Mouse (Mus musculus): ENCODE results near the gene Naa50.

The Naa50 gene

DNA sequence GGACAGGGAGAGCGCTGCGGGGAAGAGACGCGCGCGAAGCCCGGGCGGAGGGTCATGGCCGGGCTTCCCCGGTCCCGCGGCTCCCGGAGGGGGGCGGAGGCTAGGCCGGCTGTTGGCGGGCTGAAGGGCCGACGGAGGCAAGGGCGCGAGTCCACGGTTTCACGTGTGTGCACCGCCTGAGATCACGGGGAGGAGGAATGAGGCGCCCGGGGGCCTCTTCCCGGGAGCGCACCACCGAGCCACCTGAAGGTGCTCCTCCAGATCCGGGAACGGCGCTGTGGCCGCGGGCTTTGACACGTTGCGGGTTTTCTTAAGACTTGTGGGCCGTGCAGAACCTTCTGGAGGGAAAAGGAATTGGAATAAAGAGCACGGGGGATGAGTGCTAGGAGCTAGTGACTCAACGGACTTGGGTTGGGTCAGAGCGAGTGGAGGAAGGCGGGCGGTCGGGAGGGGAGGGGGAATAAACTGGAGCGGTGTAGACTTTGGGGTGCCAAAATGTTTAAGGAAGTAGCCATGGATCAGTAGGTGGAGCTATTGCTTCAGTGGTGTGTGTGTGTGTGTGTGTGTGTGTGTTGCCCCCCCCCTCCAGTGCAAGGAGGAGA, 657 bp downstream of the Naa50 start:
- peak; percentile 74 for DNase-seq (ENCODE audit: low read depth)

- peak; percentile 53 for DNase-seq (ENCODE audit: low read depth)
These were observed 1.9 kb downstream of the Naa50 start for GRCm38 (mm10) chr16:44141483-44141882.

DNA sequence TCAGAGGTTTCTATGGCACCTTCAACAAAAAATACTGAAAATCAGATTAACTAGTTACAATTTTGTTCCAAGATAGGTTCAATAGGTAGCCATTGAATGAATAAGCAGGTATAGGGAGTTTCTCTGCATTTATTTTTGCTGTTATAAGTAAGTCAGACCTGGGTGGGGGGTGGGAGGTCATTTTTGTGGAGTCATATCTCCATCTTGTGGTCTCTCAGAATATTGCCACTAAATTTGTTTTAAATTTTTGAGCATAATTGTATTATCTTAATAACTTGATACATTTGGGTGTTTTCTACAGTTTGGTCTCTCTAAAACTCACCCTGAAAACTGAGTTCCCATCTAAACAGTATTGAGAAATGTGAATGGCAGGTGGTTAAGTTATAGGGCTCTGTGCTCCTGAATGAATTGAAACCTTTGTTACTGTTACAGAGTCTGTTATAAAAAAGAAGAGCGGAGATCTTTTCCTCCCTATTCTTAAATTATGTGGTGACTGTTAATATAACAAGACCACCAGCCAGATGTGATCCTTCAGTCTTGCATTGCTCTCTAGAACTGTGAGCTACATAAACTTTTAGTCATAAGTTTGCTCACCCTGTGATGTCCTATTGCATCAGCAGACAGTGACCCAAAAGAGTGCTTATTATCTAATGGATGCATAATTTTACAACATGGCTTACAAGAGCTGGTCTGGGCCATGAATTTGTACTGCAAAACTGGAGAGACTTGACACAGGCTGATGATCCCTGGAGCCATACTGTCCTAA, 9.6 kb downstream of the Naa50 start:
- DNase-seq (ENCODE audit: low read depth), result no peak

DNA sequence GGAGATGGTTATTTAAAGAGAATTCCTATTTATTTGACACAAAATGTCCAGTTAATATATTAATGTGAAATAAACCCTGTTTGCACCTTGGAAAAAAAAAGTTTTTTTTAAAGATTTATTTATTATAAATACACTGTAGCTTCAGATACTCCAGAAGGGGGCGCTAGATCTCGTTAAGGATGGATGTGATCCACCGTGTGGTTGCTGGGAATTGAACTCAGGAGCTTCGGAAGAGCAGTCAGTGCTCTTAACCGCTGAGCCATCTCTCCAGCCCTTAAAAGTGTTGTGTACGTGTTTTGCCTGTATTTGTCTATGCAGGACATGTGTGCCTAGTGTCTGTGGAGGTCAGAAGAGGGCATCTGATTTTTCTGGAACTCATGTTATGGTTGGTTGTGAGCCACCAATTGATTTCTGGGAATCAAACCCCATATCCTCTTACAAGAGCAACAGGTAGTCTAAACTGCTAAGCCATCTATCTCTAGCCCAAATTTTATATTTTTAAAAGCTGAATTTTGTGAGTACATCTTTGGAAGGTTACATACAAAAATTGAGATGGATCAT, 14.9 kb downstream of the Naa50 start:
- no peak for DNase-seq (ENCODE audit: low read depth)

DNA sequence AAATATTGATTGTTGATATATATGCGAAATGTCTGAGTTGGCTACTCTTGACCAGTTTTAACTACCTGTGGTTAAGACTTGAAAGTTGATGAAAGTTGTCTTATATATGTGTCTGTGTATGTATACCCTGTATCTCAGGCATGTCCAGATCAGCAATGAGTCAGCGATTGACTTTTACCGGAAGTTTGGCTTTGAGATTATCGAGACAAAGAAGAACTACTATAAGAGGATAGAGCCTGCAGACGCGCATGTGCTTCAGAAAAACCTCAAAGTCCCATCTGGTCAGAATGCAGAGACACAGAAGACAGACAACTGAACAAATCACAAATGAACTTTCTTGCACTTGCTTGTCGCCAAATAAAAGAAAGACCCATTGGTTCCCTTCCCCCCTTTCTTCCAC, 19.7 kb downstream of the Naa50 start:
- DNase-seq (ENCODE audit: low read depth), result no peak

DNA sequence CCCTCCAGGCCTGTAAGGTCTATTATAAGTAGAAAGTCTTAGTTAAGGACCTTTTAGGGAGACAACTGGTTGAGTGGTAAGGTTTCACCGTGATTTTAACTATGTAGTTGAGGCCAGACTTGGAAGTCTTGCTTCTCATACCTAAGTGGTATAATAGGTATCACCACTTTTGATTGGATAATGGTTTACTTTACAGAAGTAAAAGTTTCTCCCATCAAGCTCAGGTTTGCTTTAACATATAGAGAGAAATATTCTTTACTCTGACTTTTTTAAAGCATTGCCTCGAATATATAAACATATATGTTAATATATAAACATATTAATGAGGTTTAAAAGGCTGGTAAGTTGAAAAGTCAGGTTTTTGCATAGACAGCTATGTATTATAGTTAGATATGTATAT, 24.2 kb downstream of the Naa50 start:
- no peak for DNase-seq (ENCODE audit: low read depth)

- DNase-seq (ENCODE audit: low read depth), result no peak
These were observed 25.6 kb downstream of the Naa50 start for GRCm38 (mm10) chr16:44165182-44165581.

DNA sequence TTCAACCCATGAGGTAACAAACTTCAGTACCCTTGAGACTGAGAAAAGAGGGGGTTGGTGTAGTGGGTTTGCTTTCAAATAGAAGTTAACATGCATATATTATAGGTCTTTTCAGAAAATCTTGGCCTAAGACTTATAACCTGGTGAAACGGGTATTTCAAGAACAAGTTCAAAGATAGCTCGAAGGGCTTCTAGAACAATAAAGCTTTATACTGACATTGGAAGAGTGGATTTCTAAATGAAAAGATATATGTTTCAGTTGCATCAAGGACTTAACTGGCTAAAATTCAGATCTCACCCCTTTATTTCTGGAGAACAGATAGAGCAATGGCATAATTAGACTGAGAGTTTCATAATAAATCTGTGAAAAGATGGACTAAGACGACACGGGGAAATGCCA, 29.4 kb downstream of the Naa50 start:
- no peak for DNase-seq (ENCODE audit: low read depth)

DNA sequence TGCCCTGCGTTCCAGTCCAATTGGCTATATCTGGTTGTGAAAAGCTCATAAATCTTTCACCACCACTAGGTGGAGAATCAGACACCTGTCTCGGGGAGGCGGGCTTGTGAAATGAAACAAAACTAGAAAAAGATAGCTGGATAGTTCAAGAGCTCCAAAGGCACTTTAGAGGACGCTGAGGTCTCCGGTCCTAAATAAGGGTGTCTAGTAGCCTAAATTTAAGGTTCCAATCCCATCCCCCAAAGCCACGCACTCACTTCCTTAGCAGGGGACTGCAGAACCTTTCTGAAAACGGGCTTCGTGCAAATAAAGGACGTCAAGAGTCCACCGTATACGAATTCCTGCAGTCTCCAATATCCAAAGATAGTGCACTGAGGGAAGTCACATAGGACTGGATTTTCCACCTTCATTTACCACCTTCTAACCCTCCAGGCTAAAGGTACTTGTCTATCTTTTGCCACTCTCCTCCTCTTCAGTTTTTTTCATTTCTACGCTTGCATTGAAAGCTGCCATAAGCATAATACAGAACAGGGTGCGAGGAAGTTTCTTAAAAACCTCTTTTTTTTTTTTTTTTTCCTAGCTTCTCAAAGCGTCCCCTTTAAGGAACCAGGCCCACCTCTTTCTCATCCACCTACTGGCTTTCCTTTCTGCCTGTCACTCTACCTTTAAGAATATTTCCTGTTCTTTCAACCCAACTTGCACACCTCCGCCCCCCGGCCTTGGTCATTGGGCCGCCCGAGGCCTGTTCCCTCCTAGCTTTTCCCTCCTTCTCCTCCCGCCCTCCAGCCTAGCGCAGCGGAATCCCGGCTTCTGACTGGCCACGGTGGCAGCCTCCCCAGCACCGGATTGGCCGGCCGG, 32.9 kb downstream of the Naa50 start:
- DNase-seq (ENCODE audit: low read depth), result peak; percentile 96

- peak; percentile 30 for DNase-seq (ENCODE audit: low read depth)
These were observed 33.7 kb downstream of the Naa50 start, which contains the start of gene Usf3 for GRCm38 (mm10) chr16:44173155-44173941. TSS of gene Usf3 (plus strand) at chr16:44173246.

- DNase-seq (ENCODE audit: low read depth), result no peak
These were observed 34.4 kb downstream of the Naa50 start for GRCm38 (mm10) chr16:44173966-44174530.

GRCm38 (mm10) chr16:44175001-44175400, 35.4 kb downstream of the Naa50 start:
- DNase-seq (ENCODE audit: low read depth), result no peak

DNA sequence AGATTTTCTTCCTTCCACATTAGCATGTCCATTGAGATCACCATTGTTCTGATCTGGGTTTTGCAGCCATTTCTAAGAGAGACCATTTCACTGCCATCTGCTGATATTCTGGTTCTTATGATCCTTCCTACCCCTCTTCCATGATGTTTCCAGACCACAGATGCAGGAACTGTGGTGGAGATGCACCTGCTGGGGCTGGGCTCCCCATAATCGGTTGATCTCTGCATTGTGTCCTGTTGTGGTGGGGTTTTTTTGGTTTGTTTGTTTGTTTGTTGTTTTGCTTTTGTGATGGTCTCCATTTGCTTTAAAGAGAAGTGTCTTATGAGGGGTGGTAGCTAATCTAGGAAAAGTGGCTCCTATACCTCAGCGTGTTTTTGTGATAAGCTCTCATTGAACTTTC, 36.9 kb downstream of the Naa50 start:
- DNase-seq (ENCODE audit: low read depth), result no peak

DNA sequence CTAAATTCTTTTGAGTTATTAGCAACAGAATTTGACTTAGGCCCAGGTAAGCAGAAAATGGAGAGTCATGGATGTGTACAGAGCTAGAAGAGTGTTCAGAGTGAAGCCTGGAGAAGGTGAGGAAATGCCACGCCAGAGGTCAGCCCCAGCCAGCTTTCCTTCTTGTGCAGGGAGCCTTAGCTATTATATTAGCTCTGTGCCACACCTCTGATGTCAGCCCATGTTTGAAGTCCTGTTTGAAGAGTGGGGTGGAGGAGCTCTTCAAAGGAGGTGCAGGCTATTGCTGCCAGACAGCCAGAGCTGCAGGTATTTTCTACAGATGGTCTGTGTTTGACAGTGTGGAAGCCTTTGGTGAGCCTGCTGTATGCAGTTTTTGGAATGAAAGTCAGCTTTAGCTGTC, 38.9 kb downstream of the Naa50 start:
- no peak for DNase-seq (ENCODE audit: low read depth)

DNA sequence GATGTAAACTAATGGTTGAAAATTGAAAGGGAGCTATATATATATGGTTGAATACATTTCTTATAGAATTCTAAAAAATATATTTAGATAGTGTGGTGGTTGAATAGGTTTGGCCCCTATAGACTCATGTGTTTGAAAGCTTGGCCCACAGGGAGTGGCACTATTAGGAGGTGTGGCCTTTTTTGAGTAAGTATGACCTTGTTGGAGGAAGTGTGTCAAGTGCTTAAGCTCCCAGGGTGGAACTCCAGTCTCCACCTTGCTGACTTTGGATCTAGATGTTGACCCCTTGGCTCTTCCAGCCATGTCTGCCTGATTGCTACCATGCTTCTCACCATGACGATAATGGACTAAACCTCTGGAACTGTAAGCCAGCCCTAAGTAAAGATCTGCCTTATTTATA, 43.0 kb downstream of the Naa50 start:
- DNase-seq (ENCODE audit: low read depth), result no peak

GRCm38 (mm10) chr16:44184769-44185168, 45.1 kb downstream of the Naa50 start:
- DNase-seq (ENCODE audit: low read depth), result no peak

DNA sequence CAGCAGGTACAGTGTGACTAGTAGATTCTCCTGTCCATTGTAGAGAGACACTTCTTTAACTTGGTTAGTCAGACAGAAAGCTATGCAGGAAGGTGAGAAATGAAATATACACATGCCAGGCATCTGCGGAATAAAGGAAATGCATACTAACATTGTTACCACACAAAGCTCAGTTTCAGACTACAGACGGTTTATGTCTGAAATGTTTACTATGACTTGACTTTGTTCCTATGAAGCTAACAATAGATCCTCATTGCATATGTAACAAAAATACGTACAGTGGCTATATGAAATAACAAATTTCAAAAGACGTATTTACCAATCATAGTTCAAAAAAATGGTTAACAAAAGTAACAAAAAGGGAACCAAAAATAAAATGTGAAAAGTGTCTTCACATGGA, 47.5 kb downstream of the Naa50 start:
- no peak for DNase-seq (ENCODE audit: low read depth)

- no peak for DNase-seq (ENCODE audit: low read depth)
These were observed 49.1 kb downstream of the Naa50 start for GRCm38 (mm10) chr16:44188766-44189165.

- no peak for DNase-seq (ENCODE audit: low read depth)
These were observed 50.4 kb downstream of the Naa50 start for GRCm38 (mm10) chr16:44190032-44190431.

DNA sequence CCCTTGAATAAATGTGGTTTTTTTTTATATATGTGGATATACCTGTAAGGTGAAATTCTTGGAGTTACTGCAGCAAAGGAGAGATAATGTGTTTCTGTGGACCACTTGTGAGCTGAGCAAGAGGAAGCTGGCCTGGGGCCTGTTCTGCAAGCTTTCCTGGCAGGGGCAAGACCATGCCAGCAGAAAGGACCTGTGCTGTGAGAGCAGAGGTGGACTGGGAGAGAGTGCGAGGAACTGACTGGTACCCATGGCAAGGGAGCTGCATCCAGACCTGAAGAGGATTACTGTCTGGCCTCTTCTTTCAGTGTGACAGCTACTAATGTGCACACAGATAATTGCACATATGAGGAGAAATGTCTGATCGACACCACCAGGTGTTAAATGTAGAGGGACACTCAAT, 51.3 kb downstream of the Naa50 start:
- no peak for DNase-seq (ENCODE audit: low read depth)

GRCm38 (mm10) chr16:44199066-44199703, 59.6 kb downstream of the Naa50 start:
- DNase-seq (ENCODE audit: low read depth), result no peak
